ENCODE assay signal across 19 mouse cellular contexts in the genomic region with DNA sequence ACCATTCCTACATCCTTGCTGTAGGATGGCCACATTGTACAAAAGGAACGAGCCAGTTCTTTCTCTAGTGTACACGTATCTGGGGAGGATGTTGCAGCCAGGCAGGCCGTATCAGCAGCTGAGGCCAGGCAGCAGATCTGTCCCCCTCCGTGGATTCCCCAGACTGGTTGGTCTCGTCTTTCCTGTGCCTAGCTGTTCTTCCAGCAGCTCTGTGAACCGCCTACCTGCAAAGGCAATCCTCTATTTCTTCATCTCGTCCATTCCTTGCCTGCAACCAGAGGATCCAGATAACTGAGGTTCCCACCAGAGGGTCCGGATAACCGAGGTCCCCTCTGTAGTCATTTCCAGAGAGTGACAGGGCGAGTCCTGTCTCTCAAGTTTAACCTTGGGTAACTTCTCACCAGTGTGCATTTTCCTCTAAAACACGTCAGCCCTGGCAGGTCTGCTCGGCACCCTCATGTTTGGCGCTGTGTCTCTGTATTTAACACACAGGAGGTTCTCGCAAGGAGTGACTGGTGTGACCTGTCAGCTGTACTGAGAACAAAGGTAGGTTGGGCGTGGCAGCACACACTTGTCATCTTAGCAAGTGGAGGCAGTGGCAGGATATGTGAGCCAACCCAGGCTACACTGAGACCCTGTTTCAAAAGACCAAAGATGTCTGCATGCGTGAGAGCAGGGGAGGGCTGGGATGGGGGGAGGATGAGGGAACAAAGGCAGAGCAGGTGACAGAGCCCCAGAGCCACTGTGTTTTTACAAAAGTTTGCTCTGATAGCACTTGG. TPM values are rescaled to one million over a fixed set of nuclear protein-coding genes. Genes with fewer than 3 reads are reported as not detected.
DNase-seq lines count a peak whose midpoint lies in the region; ATAC-seq and TF ChIP-seq lines count a peak whose summit lies in the region.
"Had no signal": no experiment of that assay in that cellular context is flagged by ENCODE, and none has a peak within 500 bp of the region (broad histone marks: within the 10 kb centered on the region; RNA-seq: fewer than 3 reads in every experiment).

No protein-coding gene starts in this region.

- TF ChIP-seq CTCF in stomach, postnatal 0 days (IDR thresholded peaks at IDR 0.05; ENCODE audit: low read depth) = no peak

- no peak for DNase-seq in heart, postnatal 36 days
- peak; percentile 62 for DNase-seq in urinary bladder, postnatal 14 days (ENCODE audit: low spot score)
- no peak for DNase-seq in urinary bladder, postnatal 10 days (ENCODE audit: low spot score)
- DNase-seq in stomach, postnatal 0 days (ENCODE audit: low spot score) = no peak
- no peak for DNase-seq in ovary, postnatal 36 days (ENCODE audit: low spot score)
- DNase-seq: adrenal gland, postnatal 25 days; cerebellum, adult 11-12 months; cerebellum, postnatal 25 days; embryo, embryonic 11 days; kidney, postnatal 36 days; liver, embryonic 13.5 days; lung, embryonic 14.5 days; lung, postnatal 36 days had no signal

- peaks cover 32% of the 10 kb centered on the region for H3K4me1 ChIP-seq in heart, embryonic 15.5 days (replicated peaks)
- H3K4me1 ChIP-seq in embryonic facial prominence, embryonic 15.5 days = peaks cover 25% of the 10 kb centered on the region
- H3K4me1 ChIP-seq in stomach, postnatal 0 days (replicated peaks; ENCODE audit: control insufficient read depth, insufficient read depth) = no peaks in the 10 kb centered on the region

- H3K9ac ChIP-seq in heart, embryonic 15.5 days = no peak overlapping the region
- no peak overlapping the region for H3K9ac ChIP-seq in embryonic facial prominence, embryonic 15.5 days
- H3K9ac ChIP-seq in stomach, postnatal 0 days (ENCODE audit: low read length) = no peak overlapping the region; the same call in 1 of the 2 replicates
- H3K9ac ChIP-seq: hindbrain, embryonic 12.5 days; limb, embryonic 12.5 days; liver, embryonic 13.5 days; lung, embryonic 14.5 days; neural tube, embryonic 13.5 days had no signal

- H3K9me3 ChIP-seq in heart, embryonic 15.5 days (replicated peaks) = no peaks in the 10 kb centered on the region
- H3K9me3 ChIP-seq in embryonic facial prominence, embryonic 15.5 days (replicated peaks) = no peaks in the 10 kb centered on the region
- no peaks in the 10 kb centered on the region for H3K9me3 ChIP-seq in stomach, postnatal 0 days (ENCODE audit: control insufficient read depth, low read length)
- H3K9me3 ChIP-seq: hindbrain, embryonic 12.5 days; limb, embryonic 12.5 days; liver, embryonic 13.5 days; midbrain, embryonic 10.5 days; neural tube, embryonic 13.5 days had no signal

- peaks cover 40% of the 10 kb centered on the region for H3K27me3 ChIP-seq in heart, embryonic 15.5 days
- peaks cover 38% of the 10 kb centered on the region for H3K27me3 ChIP-seq in embryonic facial prominence, embryonic 15.5 days
- no peaks in the 10 kb centered on the region for H3K27me3 ChIP-seq in stomach, postnatal 0 days (ENCODE audit: control insufficient read depth, insufficient read depth, low read length)

- H3K36me3 ChIP-seq in heart, embryonic 15.5 days = no peaks in the 10 kb centered on the region
- H3K36me3 ChIP-seq in embryonic facial prominence, embryonic 15.5 days = no peaks in the 10 kb centered on the region
- no peaks in the 10 kb centered on the region for H3K36me3 ChIP-seq in stomach, postnatal 0 days (ENCODE audit: control insufficient read depth, insufficient read depth, low read length)
- H3K36me3 ChIP-seq: hindbrain, embryonic 12.5 days; limb, embryonic 12.5 days; midbrain, embryonic 10.5 days; neural tube, embryonic 13.5 days had no signal

- TF ChIP-seq EP300 in stomach, postnatal 0 days (optimal IDR thresholded peaks at IDR 0.05) = no peak

- H3K27ac ChIP-seq in heart, embryonic 15.5 days = peak overlapping the region; percentile 48
- H3K27ac ChIP-seq in embryonic facial prominence, embryonic 15.5 days (replicated peaks) = peak overlapping the region; percentile 34; the same call in 1 of the 2 replicates
- peak overlapping the region; percentile 45 for H3K27ac ChIP-seq in stomach, postnatal 0 days (replicated peaks)
- H3K27ac ChIP-seq: hindbrain, embryonic 12.5 days; limb, embryonic 12.5 days; liver, embryonic 13.5 days; midbrain, embryonic 10.5 days; neural tube, embryonic 13.5 days had no signal

- 67% methylated on average over 16 of the region's 16 CpGs for WGBS in heart, embryonic 15.5 days
- WGBS in embryonic facial prominence, embryonic 15.5 days = 67% methylated on average over 16 of the region's 16 CpGs
- 52% methylated on average over 16 of the region's 16 CpGs for WGBS in stomach, postnatal 0 days

- peak overlapping the region; percentile 26; the same call in 1 of the 2 replicates for H3K4me2 ChIP-seq in heart, embryonic 15.5 days
- no peak overlapping the region for H3K4me2 ChIP-seq in embryonic facial prominence, embryonic 15.5 days (replicated peaks)
- no peak overlapping the region for H3K4me2 ChIP-seq in stomach, postnatal 0 days (replicated peaks; ENCODE audit: low read depth)
- H3K4me2 ChIP-seq: hindbrain, embryonic 12.5 days; limb, embryonic 12.5 days; liver, embryonic 13.5 days; lung, embryonic 14.5 days; neural tube, embryonic 13.5 days had no signal

- no peak for ATAC-seq in heart, embryonic 15.5 days (replicated peaks; ENCODE audit: insufficient number of reproducible peaks, insufficient read depth, low FRiP score, low read depth)
- ATAC-seq in embryonic facial prominence, embryonic 15.5 days (ENCODE audit: insufficient number of reproducible peaks, low FRiP score, low TSS enrichment, low read depth) = no peak
- no peak for ATAC-seq in stomach, postnatal 0 days (ENCODE audit: low FRiP score, low TSS enrichment)

- intact Hi-C loops in heart, postnatal 36 days (cut with DNase I) = no loop called here

- no peak overlapping the region for H3K4me3 ChIP-seq in heart, embryonic 15.5 days
- H3K4me3 ChIP-seq in embryonic facial prominence, embryonic 15.5 days (replicated peaks) = no peak overlapping the region
- H3K4me3 ChIP-seq in stomach, postnatal 0 days (ENCODE audit: low read depth, low read length) = no peak overlapping the region
- H3K4me3 ChIP-seq: hindbrain, embryonic 12.5 days; limb, embryonic 12.5 days; liver, embryonic 13.5 days; midbrain, embryonic 10.5 days; neural tube, embryonic 13.5 days had no signal

RNA-seq across cellular contexts. Expression of a gene that starts 3.4 kb away (rescaled TPM):
- 14.6 and 15.3 TPM in 2 replicates for polyA plus RNA-seq in heart, embryonic 15.5 days (2015; fragmentation: Nextera tagmentation; extraction: Ambion mirVana)
- 10 to 100 TPM; 13.7 to 15.8 TPM for total RNA-seq in heart, postnatal 36 days (2021)
- polyA plus RNA-seq in embryonic facial prominence, embryonic 15.5 days (2015; fragmentation: Nextera tagmentation; extraction: Ambion mirVana) = 25.7 and 28.5 TPM in 2 replicates
- 94.8 and 103 TPM in 2 replicates for polyA plus RNA-seq in stomach, postnatal 0 days (2015; fragmentation: Nextera tagmentation; extraction: Ambion mirVana)

RNA-seq across cellular contexts. Expression of a gene that starts 25.0 kb away (rescaled TPM):
- 201 and 225 TPM in 2 replicates for polyA plus RNA-seq in heart, embryonic 15.5 days (2015; fragmentation: Nextera tagmentation; extraction: Ambion mirVana)
- 100 to 1,000 TPM; 161 to 177 TPM for total RNA-seq in heart, postnatal 36 days (2021)
- polyA plus RNA-seq in embryonic facial prominence, embryonic 15.5 days (2015; fragmentation: Nextera tagmentation; extraction: Ambion mirVana) = 179 and 203 TPM in 2 replicates
- 177 and 205 TPM in 2 replicates for polyA plus RNA-seq in stomach, postnatal 0 days (2015; fragmentation: Nextera tagmentation; extraction: Ambion mirVana)

RNA-seq across cellular contexts. Expression of a gene that starts 29.2 kb away (rescaled TPM):
- polyA plus RNA-seq in heart, embryonic 15.5 days (2015; fragmentation: Nextera tagmentation; extraction: Ambion mirVana) = 2.6 and 9.4 TPM in 2 replicates
- 1 to 10 TPM; 1.6 TPM for total RNA-seq in heart, postnatal 36 days (2021)
- polyA plus RNA-seq in embryonic facial prominence, embryonic 15.5 days (2015; fragmentation: Nextera tagmentation; extraction: Ambion mirVana) = 5.2 and 5.7 TPM in 2 replicates
- 1.3 and 2.3 TPM in 2 replicates for polyA plus RNA-seq in stomach, postnatal 0 days (2015; fragmentation: Nextera tagmentation; extraction: Ambion mirVana)

RNA-seq across cellular contexts. Expression of a gene that starts 40.4 kb away (rescaled TPM):
- polyA plus RNA-seq in heart, embryonic 15.5 days (2015; fragmentation: Nextera tagmentation; extraction: Ambion mirVana) = 4.3 and 5.1 TPM in 2 replicates
- 10 to 100 TPM; 10.8 to 13.3 TPM for total RNA-seq in heart, postnatal 36 days (2021)
- polyA plus RNA-seq in embryonic facial prominence, embryonic 15.5 days (2015; fragmentation: Nextera tagmentation; extraction: Ambion mirVana) = 12.3 and 13.8 TPM in 2 replicates
- polyA plus RNA-seq in stomach, postnatal 0 days (2015; fragmentation: Nextera tagmentation; extraction: Ambion mirVana) = 2.6 and 3.2 TPM in 2 replicates

RNA-seq across cellular contexts. Expression of a gene that starts 47.6 kb away (rescaled TPM):
- 1.4 and 2.2 TPM in 2 replicates for polyA plus RNA-seq in heart, embryonic 15.5 days (2015; fragmentation: Nextera tagmentation; extraction: Ambion mirVana)
- total RNA-seq in heart, postnatal 36 days (2021) = under 1 TPM in 1 of 2 experiments, not detected in 1; 0.98 TPM
- polyA plus RNA-seq in embryonic facial prominence, embryonic 15.5 days (2015; fragmentation: Nextera tagmentation; extraction: Ambion mirVana) = 4.5 and 5.3 TPM in 2 replicates
- polyA plus RNA-seq in stomach, postnatal 0 days (2015; fragmentation: Nextera tagmentation; extraction: Ambion mirVana) = 22.3 and 24.1 TPM in 2 replicates
